Mouse (Mus musculus) erythroblast, embryonic 14.5 days (primary cell): ENCODE results near the gene Tspan12. TPM values are rescaled to one million over a fixed set of nuclear protein-coding genes. Genes with fewer than 3 reads are reported as not detected.
A peak's percentile ranks its signal among the peaks of the same experiment; 100 is the strongest.
"Not testable (repeated sequence)": the region's sequence is repeated elsewhere in the genome, so short reads cannot be mapped to it uniquely, and the experiment has no call there.

Experiments
- H3K27me3 ChIP-seq: 2 replicates; pipeline ENCODE4 v1.6.1; 2012; ENCODE audit warnings: inconsistent platforms; ENCODE audit not compliant: control insufficient read depth
- H3K36me3 ChIP-seq: 2 replicates; pipeline ENCODE4 v1.6.1; 2012; ENCODE audit warnings: mild to moderate bottlenecking, inconsistent platforms; ENCODE audit not compliant: control insufficient read depth
- H3K4me1 ChIP-seq: 2 replicates; pipeline ENCODE4 v1.6.1; 2012; ENCODE audit warnings: inconsistent platforms; ENCODE audit not compliant: control insufficient read depth
- H3K4me3 ChIP-seq: replicated peaks from 2 replicates; pipeline ENCODE3; 2012; ENCODE audit warnings: moderate library complexity, mild to moderate bottlenecking, inconsistent platforms
- H3K9me3 ChIP-seq: 2 replicates; pipeline ENCODE4 v1.6.1; 2012; ENCODE audit warnings: low read length, inconsistent platforms, mixed read lengths; ENCODE audit not compliant: control insufficient read depth
- GATA1 ChIP-seq: IDR thresholded peaks from 2 replicates; pipeline ENCODE4 v1.6.1; 2012; ENCODE audit warnings: low read length, inconsistent platforms, mixed read lengths
- TAL1 ChIP-seq: IDR thresholded peaks from 3 replicates; pipeline ENCODE4 v1.6.1; 2012; ENCODE audit warnings: low read length, inconsistent platforms, mixed read lengths
- polyA plus RNA-seq: library from polyadenylated mRNA; stranded (reverse); fragments of >175 nt; gene quantifications from 2 replicates; pipeline ENCODE4 v1.2.3, GENCODE M21; 2012

Gene Tspan12
- not detected in 2 replicates for polyA plus RNA-seq

GRCm38 (mm10) chr6:21852344-21852785 lies at the start of gene Tspan12:
TSS of gene Tspan12 (minus strand) at chr6:21852515.
- peak within 1 kb of the TSS; percentile 64 for H3K4me3 ChIP-seq
- H3K36me3 ChIP-seq: no peaks in the 10 kb centered on the region
- no peak for TF ChIP-seq TAL1

GRCm38 (mm10) chr6:21894451-21894850 lies 42.1 kb upstream of the Tspan12 start:
- Histone ChIP-seq H3K4me1 (no peaks in the 10 kb centered on the region), H3K9me3 (no peaks in the 10 kb centered on the region), H3K36me3 (no peaks in the 10 kb centered on the region), H3K27me3 (no peaks in the 10 kb centered on the region), H3K4me3 (no peak overlapping the region)
- TF ChIP-seq GATA1 (no peak), TAL1 (no peak)

More at GRCm38 (mm10) chr6:21852344-21852785, at the start of gene Tspan12:
- Histone ChIP-seq H3K4me1 (peaks cover 15% of the 10 kb centered on the region), H3K9me3 (no peaks in the 10 kb centered on the region), H3K27me3 (peaks cover 40% of the 10 kb centered on the region)

GRCm38 (mm10) chr6:21889101-21889500 lies 36.8 kb upstream of the Tspan12 start:
- Histone ChIP-seq H3K4me1 (no peaks in the 10 kb centered on the region), H3K4me3 (no peak overlapping the region), H3K27me3 (no peaks in the 10 kb centered on the region), H3K36me3 (no peaks in the 10 kb centered on the region), H3K9me3 (no peaks in the 10 kb centered on the region)
- TF ChIP-seq GATA1 (no peak), TAL1 (no peak)

- not testable (repeated sequence) for H3K27me3 ChIP-seq, H3K4me3 ChIP-seq, H3K9me3 ChIP-seq
These were observed 35.7 kb upstream of the Tspan12 start for GRCm38 (mm10) chr6:21887971-21888370.

GRCm38 (mm10) chr6:21879496-21879895 lies 27.2 kb upstream of the Tspan12 start:
- no peak for TF ChIP-seq TAL1
- no peak for TF ChIP-seq GATA1
- Histone ChIP-seq H3K9me3 (no peaks in the 10 kb centered on the region), H3K4me1 (no peaks in the 10 kb centered on the region), H3K36me3 (no peaks in the 10 kb centered on the region), H3K4me3 (no peak overlapping the region), H3K27me3 (no peaks in the 10 kb centered on the region)

More at GRCm38 (mm10) chr6:21887971-21888370, 35.7 kb upstream of the Tspan12 start:
- H3K4me1 ChIP-seq, H3K36me3 ChIP-seq: not testable (repeated sequence)

GRCm38 (mm10) chr6:21867310-21867709 lies 15.0 kb upstream of the Tspan12 start:
- no peaks in the 10 kb centered on the region for H3K4me1 ChIP-seq
- H3K4me3 ChIP-seq: no peak overlapping the region
- no peaks in the 10 kb centered on the region for H3K36me3 ChIP-seq
- H3K9me3 ChIP-seq: no peaks in the 10 kb centered on the region
- no peak for TF ChIP-seq TAL1
- TF ChIP-seq GATA1: no peak
- no peaks in the 10 kb centered on the region for H3K27me3 ChIP-seq

GRCm38 (mm10) chr6:21864179-21864578 lies 11.9 kb upstream of the Tspan12 start:
- H3K4me1 ChIP-seq: no peaks in the 10 kb centered on the region
- H3K36me3 ChIP-seq: no peaks in the 10 kb centered on the region
- no peak for TF ChIP-seq TAL1
- no peak for TF ChIP-seq GATA1
- H3K9me3 ChIP-seq: no peaks in the 10 kb centered on the region
- no peak overlapping the region for H3K4me3 ChIP-seq
- no peaks in the 10 kb centered on the region for H3K27me3 ChIP-seq

- Histone ChIP-seq H3K27me3 (peaks cover 4% of the 10 kb centered on the region), H3K36me3 (no peaks in the 10 kb centered on the region), H3K4me1 (no peaks in the 10 kb centered on the region), H3K4me3 (no peak overlapping the region), H3K9me3 (no peaks in the 10 kb centered on the region)
- TF ChIP-seq GATA1 (no peak), TAL1 (no peak)
These were observed 11.2 kb upstream of the Tspan12 start for GRCm38 (mm10) chr6:21863561-21863960.

GRCm38 (mm10) chr6:21861316-21861715 lies 9.0 kb upstream of the Tspan12 start:
- Histone ChIP-seq H3K36me3 (no peaks in the 10 kb centered on the region), H3K4me1 (no peaks in the 10 kb centered on the region), H3K4me3 (no peak overlapping the region), H3K27me3 (peaks cover 13% of the 10 kb centered on the region), H3K9me3 (no peaks in the 10 kb centered on the region)
- TF ChIP-seq GATA1: no peak
- TF ChIP-seq TAL1: no peak

- Histone ChIP-seq H3K9me3 (no peaks in the 10 kb centered on the region), H3K27me3 (peaks cover 30% of the 10 kb centered on the region), H3K4me1 (no peaks in the 10 kb centered on the region), H3K36me3 (no peaks in the 10 kb centered on the region), H3K4me3 (no peak overlapping the region)
- TF ChIP-seq TAL1 (no peak), GATA1 (no peak)
These were observed 5.5 kb upstream of the Tspan12 start for GRCm38 (mm10) chr6:21857843-21858242.
